Mouse (Mus musculus) adrenal gland, adult 18-20 months (tissue): ENCODE data around the gene Usp17la. TPM values are rescaled to one million over a fixed set of nuclear protein-coding genes. Genes with fewer than 3 reads are reported as not detected.
"Not testable (repeated sequence)": the region's sequence is repeated elsewhere in the genome, so short reads cannot be mapped to it uniquely, and the experiment has no call there.

ENCODE experiments used
- DNase-seq, 2 experiments: peaks; one replicate each; pipeline ENCODE4 v3.0.0; 2021 to 2022; ENCODE audit warnings: low spot score in 2 of 2
- long read RNA-seq, 2 experiments: library from polyadenylated mRNA; stranded (forward); transcript quantifications; one replicate each; pipeline ENCODE4 v2.0.0; 2021
- total RNA-seq, 2 experiments: library from RNA; stranded (reverse); gene quantifications; 1 replicate in 1 of 2; 2 replicates in 1 of 2; pipeline ENCODE4 v1.2.3; 2021

The Usp17la gene
- total RNA-seq: not detected
- long read RNA-seq, experiment 1: 0 reads
- long read RNA-seq, experiment 2: 0 reads

- not testable (repeated sequence) for DNase-seq
Measured at GRCm38 (mm10) chr7:104856709-104857108, at the start of gene Usp17la. Usp17la (plus strand) TSS chr7:104857009.

GRCm38 (mm10) chr7:104810335-104810734 is 46.5 kb upstream of the Usp17la start:
- DNase-seq: not testable (repeated sequence)

GRCm38 (mm10) chr7:104842503-104842902 is 14.3 kb upstream of the Usp17la start, which contains the start of gene Usp17lb:
Usp17lb (minus strand) TSS chr7:104842603.
- DNase-seq: no peak

GRCm38 (mm10) chr7:104843731-104844287 is 13.0 kb upstream of the Usp17la start:
- DNase-seq: no peak

- not testable (repeated sequence) for DNase-seq
Measured at GRCm38 (mm10) chr7:104851546-104851945, 5.3 kb upstream of the Usp17la start.

- DNase-seq: no peak
Measured at GRCm38 (mm10) chr7:104855248-104855750, 1.5 kb upstream of the Usp17la start.

- no peak for DNase-seq
Measured at GRCm38 (mm10) chr7:104857683-104858082, 874 bp downstream of the Usp17la start.

GRCm38 (mm10) chr7:104861381-104861780 is 4.6 kb downstream of the Usp17la start:
- no peak for DNase-seq

GRCm38 (mm10) chr7:104877731-104878130 is 20.9 kb downstream of the Usp17la start, which contains the start of gene Olfr665:
Olfr665 (plus strand) TSS chr7:104878031.
- DNase-seq: no peak

GRCm38 (mm10) chr7:104895852-104896251 is 39.0 kb downstream of the Usp17la start, which contains the start of gene Olfr666:
Olfr666 (minus strand) TSS chr7:104895952.
- DNase-seq: no peak

Other genes with a start within 250 kb of the Usp17la start
- not detected for gene Olfr656, start 243.1 kb upstream of the Usp17la start, total RNA-seq
- gene Olfr657, start 232.2 kb upstream of the Usp17la start, total RNA-seq: not detected
- not detected for gene Olfr658, start 209.7 kb upstream of the Usp17la start, total RNA-seq
- gene Olfr659, start 190.3 kb upstream of the Usp17la start, total RNA-seq: not detected
- not detected for gene Olfr661, start 170.5 kb upstream of the Usp17la start, total RNA-seq
- gene Usp17le, start 79.5 kb upstream of the Usp17la start, total RNA-seq: not detected
- gene Usp17lb, start 14.4 kb upstream of the Usp17la start, total RNA-seq: not detected
- not detected for gene Olfr665, start 21.0 kb downstream of the Usp17la start, total RNA-seq
- not detected for gene Olfr666, start 38.9 kb downstream of the Usp17la start, total RNA-seq
- gene Olfr667, start 64.5 kb downstream of the Usp17la start, total RNA-seq: not detected
- gene Olfr668, start 71.0 kb downstream of the Usp17la start, total RNA-seq: not detected
- not detected for gene Olfr669, start 77.2 kb downstream of the Usp17la start, total RNA-seq
- not detected for gene Olfr670, start 105.6 kb downstream of the Usp17la start, total RNA-seq
- not detected for gene Olfr671, start 122.1 kb downstream of the Usp17la start, total RNA-seq
- gene Olfr672, start 145.0 kb downstream of the Usp17la start, total RNA-seq: not detected
- gene Olfr675, start 171.5 kb downstream of the Usp17la start, total RNA-seq: not detected
- not detected for gene Olfr676, start 175.7 kb downstream of the Usp17la start, total RNA-seq
- gene Olfr677, start 194.4 kb downstream of the Usp17la start, total RNA-seq: not detected
- gene Olfr678, start 207.5 kb downstream of the Usp17la start, total RNA-seq: not detected
- not detected for gene Olfr679, start 224.2 kb downstream of the Usp17la start, total RNA-seq
- gene Olfr680-ps1, start 235.8 kb downstream of the Usp17la start, total RNA-seq: not detected